Mouse (Mus musculus) stomach, embryonic 14.5 days (tissue): ENCODE results near the gene Zbtb40. TPM values are rescaled to one million over a fixed set of nuclear protein-coding genes. Genes with fewer than 3 reads are reported as not detected.
A peak's percentile ranks its signal among the peaks of the same experiment; 100 is the strongest.

Experiments
- ATAC-seq: fragments of 200-750 bp; cut with Nextera tagmentation; 2 replicates; pipeline ENCODE4 v1.8.0; 2017; ENCODE audit warnings: low read depth, moderate TSS enrichment; ENCODE audit not compliant: insufficient number of reproducible peaks, insufficient read depth, low FRiP score
- H3K27ac ChIP-seq: fragments of 300-500 bp; sonication (generic); 2 replicates; pipeline ENCODE4 v1.5.1; 2014; ENCODE audit warnings: mild to moderate bottlenecking, low read length, moderate library complexity, mixed read lengths
- H3K27me3 ChIP-seq: fragments of 300-500 bp; sonication (generic); 2 replicates; pipeline ENCODE4 v1.6.1; 2014; ENCODE audit warnings: low read length, control low read depth, mixed read lengths; ENCODE audit not compliant: control insufficient read depth, insufficient read depth
- H3K36me3 ChIP-seq: fragments of 300-500 bp; sonication (generic); 2 replicates; pipeline ENCODE4 v1.6.1; 2014; ENCODE audit warnings: mild to moderate bottlenecking, control low read depth, low read length, moderate library complexity, mixed read lengths; ENCODE audit not compliant: control insufficient read depth, insufficient read depth
- H3K4me1 ChIP-seq: fragments of 300-500 bp; sonication (generic); 2 replicates; pipeline ENCODE4 v1.6.1; 2014; ENCODE audit warnings: low read length, control low read depth, mixed read lengths; ENCODE audit not compliant: control insufficient read depth, insufficient read depth
- H3K4me2 ChIP-seq: fragments of 300-500 bp; sonication (generic); replicated peaks from 2 replicates; pipeline ENCODE4 v1.6.1; 2014; ENCODE audit warnings: low read depth, low read length, control low read depth
- H3K4me3 ChIP-seq: fragments of 300-500 bp; sonication (generic); 2 replicates; pipeline ENCODE4 v1.5.1; 2014; ENCODE audit warnings: low read depth, low read length, control low read depth
- H3K9ac ChIP-seq: fragments of 300-500 bp; sonication (generic); replicated peaks from 2 replicates; pipeline ENCODE4 v1.6.1; 2014; ENCODE audit warnings: low read depth, mild to moderate bottlenecking, control low read depth, low read length, moderate library complexity, mixed read lengths
- H3K9me3 ChIP-seq: fragments of 300-500 bp; sonication (generic); 2 replicates; pipeline ENCODE4 v1.6.1; 2016; ENCODE audit warnings: low read depth, low read length, control low read depth; ENCODE audit not compliant: control insufficient read depth
- WGBS: fragments of 180-500 bp; shearing (Covaris S2); extraction: QIAGEN DNeasy Blood & Tissue Kit; methylation state at CpG from one replicate; pipeline ENCODE4 v1.1.7; 2014; 5-methylcytosine and 5-hydroxymethylcytosine counted together
- polyA plus RNA-seq: library from polyadenylated mRNA; unstranded; fragments of >200 nt; fragmentation: Nextera tagmentation; extraction: Ambion mirVana; gene quantifications from 2 replicates; pipeline ENCODE4 v1.2.1, GENCODE M21; 2014

Gene Zbtb40
- polyA plus RNA-seq, 1 experiment from 2014 or later: 4.4 TPM

- ATAC-seq: no peak
- 19% methylated on average over 9 of the region's 9 CpGs for WGBS
- H3K27me3 ChIP-seq: peaks cover 10% of the 10 kb centered on the region; the same call in 1 of the 2 replicates
These were observed 81.1 kb downstream of the Zbtb40 start for GRCm38 (mm10) chr4:136967511-136967910.

GRCm38 (mm10) chr4:136966493-136967390 is 81.9 kb downstream of the Zbtb40 start:
- Histone ChIP-seq H3K4me3 (no peak overlapping the region), H3K36me3 (no peaks in the 10 kb centered on the region), H3K4me2 (no peak overlapping the region), H3K9me3 (no peaks in the 10 kb centered on the region), H3K9ac (no peak overlapping the region), H3K27me3 (peaks cover 10% of the 10 kb centered on the region; the same call in 1 of the 2 replicates), H3K4me1 (peaks cover 9% of the 10 kb centered on the region), H3K27ac (no peak overlapping the region)
- WGBS: 25% methylated on average over 16 of the region's 16 CpGs
- no peak for ATAC-seq

More at GRCm38 (mm10) chr4:136967511-136967910, 81.1 kb downstream of the Zbtb40 start:
- H3K27ac ChIP-seq: no peak overlapping the region
- H3K4me3 ChIP-seq: no peak overlapping the region
- H3K9ac ChIP-seq: no peak overlapping the region
- H3K36me3 ChIP-seq: no peaks in the 10 kb centered on the region
- peaks cover 6% of the 10 kb centered on the region; the same call in 1 of the 2 replicates for H3K4me1 ChIP-seq
- H3K4me2 ChIP-seq: no peak overlapping the region
- no peaks in the 10 kb centered on the region for H3K9me3 ChIP-seq

GRCm38 (mm10) chr4:136964990-136965421 is 83.6 kb downstream of the Zbtb40 start:
- 17% methylated on average over 15 of the region's 15 CpGs for WGBS
- Histone ChIP-seq H3K9ac (no peak overlapping the region), H3K27me3 (peaks cover 10% of the 10 kb centered on the region; the same call in 1 of the 2 replicates), H3K36me3 (no peaks in the 10 kb centered on the region), H3K4me2 (no peak overlapping the region), H3K27ac (no peak overlapping the region), H3K9me3 (no peaks in the 10 kb centered on the region), H3K4me1 (peaks cover 19% of the 10 kb centered on the region), H3K4me3 (no peak overlapping the region)
- ATAC-seq: no peak

- Histone ChIP-seq H3K36me3 (no peaks in the 10 kb centered on the region), H3K4me2 (no peak overlapping the region), H3K9ac (no peak overlapping the region), H3K9me3 (no peaks in the 10 kb centered on the region), H3K4me3 (no peak overlapping the region), H3K4me1 (peaks cover 19% of the 10 kb centered on the region), H3K27me3 (peaks cover 15% of the 10 kb centered on the region), H3K27ac (no peak overlapping the region)
- WGBS: 64% methylated on average over 4 of the region's 4 CpGs
- ATAC-seq: no peak
These were observed 86.2 kb downstream of the Zbtb40 start for GRCm38 (mm10) chr4:136962447-136962846.

GRCm38 (mm10) chr4:136961642-136962285 is 86.8 kb downstream of the Zbtb40 start:
- no peak overlapping the region for H3K27ac ChIP-seq
- H3K36me3 ChIP-seq: no peaks in the 10 kb centered on the region
- H3K9me3 ChIP-seq: no peaks in the 10 kb centered on the region
- no peak overlapping the region for H3K4me2 ChIP-seq
- H3K9ac ChIP-seq: no peak overlapping the region
- no peak for ATAC-seq
- peaks cover 19% of the 10 kb centered on the region for H3K4me1 ChIP-seq
- 19% methylated on average over 4 of the region's 4 CpGs for WGBS
- H3K27me3 ChIP-seq: peaks cover 18% of the 10 kb centered on the region
- no peak overlapping the region for H3K4me3 ChIP-seq

- ATAC-seq: no peak
These were observed 88.0 kb downstream of the Zbtb40 start for GRCm38 (mm10) chr4:136960581-136960980.

GRCm38 (mm10) chr4:136960068-136960467 is 88.5 kb downstream of the Zbtb40 start:
- Histone ChIP-seq H3K9me3 (no peaks in the 10 kb centered on the region), H3K9ac (no peak overlapping the region), H3K36me3 (no peaks in the 10 kb centered on the region), H3K4me3 (no peak overlapping the region), H3K27me3 (peaks cover 32% of the 10 kb centered on the region), H3K4me1 (peaks cover 13% of the 10 kb centered on the region), H3K27ac (no peak overlapping the region), H3K4me2 (no peak overlapping the region)
- no peak for ATAC-seq
- WGBS: 29% methylated on average over 3 of the region's 3 CpGs

More at GRCm38 (mm10) chr4:136960581-136960980, 88.0 kb downstream of the Zbtb40 start:
- Histone ChIP-seq H3K9me3 (no peaks in the 10 kb centered on the region), H3K9ac (no peak overlapping the region), H3K4me2 (0 out of 2 replicates have a peak overlapping the region, but pooled peaks have one; percentile 7), H3K27me3 (peaks cover 29% of the 10 kb centered on the region), H3K36me3 (no peaks in the 10 kb centered on the region), H3K27ac (no peak overlapping the region), H3K4me3 (no peak overlapping the region), H3K4me1 (peaks cover 15% of the 10 kb centered on the region)
- WGBS: 19% methylated on average over 9 of the region's 9 CpGs

GRCm38 (mm10) chr4:136956751-136957446 is 91.7 kb downstream of the Zbtb40 start, which contains the start of gene Epha8:
Gene Epha8 (minus strand): TSS chr4:136956816.
- Histone ChIP-seq H3K4me2 (peak within 1 kb of the TSS; percentile 91), H3K9ac (no peak within 1 kb of the TSS; the same call in 1 of the 2 replicates), H3K4me1 (peaks cover 11% of the 10 kb centered on the region), H3K9me3 (no peaks in the 10 kb centered on the region), H3K4me3 (peak within 1 kb of the TSS; percentile 34), H3K36me3 (no peaks in the 10 kb centered on the region), H3K27me3 (peaks cover 33% of the 10 kb centered on the region), H3K27ac (no peak within 1 kb of the TSS)
- ATAC-seq: no peak
- WGBS: 1% methylated on average over 73 of the region's 75 CpGs
